ENCODE assay signal across 8 mouse cellular contexts in the genomic region with DNA sequence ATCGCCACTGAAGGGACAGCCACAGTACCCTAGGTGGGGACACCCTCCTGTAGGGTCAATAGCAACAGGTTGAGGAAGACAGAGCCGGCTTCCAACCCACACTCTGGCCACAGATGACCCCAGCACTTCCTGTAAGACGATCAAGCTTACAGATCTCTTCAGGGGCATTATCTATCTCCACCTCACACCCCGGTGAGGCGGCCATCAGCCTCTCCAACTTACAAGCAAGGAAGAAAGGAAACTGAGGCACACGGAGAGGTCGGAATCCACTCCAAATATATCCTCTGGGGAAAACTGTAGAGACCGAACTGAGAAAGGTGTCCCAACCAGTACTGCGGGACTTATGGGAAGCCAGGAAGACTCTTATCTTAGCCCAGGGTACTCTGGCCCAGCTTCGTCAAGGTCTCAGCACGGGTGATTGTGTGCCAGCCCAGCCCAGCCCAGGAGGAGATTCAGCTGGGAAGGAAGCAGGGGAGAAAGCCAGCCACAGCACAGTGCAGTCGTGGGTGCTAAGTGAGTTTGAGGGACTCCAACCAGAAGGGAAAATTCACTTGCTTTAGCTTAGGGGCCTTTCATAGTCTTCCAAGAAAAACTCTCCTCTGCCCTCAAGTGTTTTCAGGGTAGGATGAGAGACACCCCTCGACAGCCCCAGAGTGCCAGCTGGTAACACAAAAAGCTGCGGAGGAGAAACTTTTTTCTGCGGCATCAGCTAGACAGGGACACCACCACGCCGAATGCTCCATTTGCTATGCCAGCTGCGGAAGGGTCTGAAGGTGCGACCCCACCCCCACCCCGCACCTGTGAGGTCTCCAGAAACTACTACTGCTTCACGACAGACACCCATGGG. TPM values are rescaled to one million over a fixed set of nuclear protein-coding genes. Genes with fewer than 3 reads are reported as not detected.
DNase-seq lines count a peak whose midpoint lies in the region; ATAC-seq and TF ChIP-seq lines count a peak whose summit lies in the region.

No protein-coding gene starts in this region.

- H3K4me1 ChIP-seq in intestine, embryonic 16.5 days (ENCODE audit: control insufficient read depth, insufficient read depth, low read length), result peaks cover 65% of the 10 kb centered on the region
- peaks cover 68% of the 10 kb centered on the region for H3K4me1 ChIP-seq in olfactory bulb, adult 2 months (ENCODE audit: control insufficient read depth, insufficient read depth, low read length)

- no peak for TF ChIP-seq POLR2A in olfactory bulb, adult 2 months (IDR thresholded peaks at IDR 0.05; ENCODE audit: insufficient read depth, low read depth, low read length)

- H3K27me3 ChIP-seq in intestine, embryonic 16.5 days (replicated peaks; ENCODE audit: control insufficient read depth, insufficient read depth, low read length), result no peaks in the 10 kb centered on the region

- peak overlapping the region; percentile 93 for H3K4me2 ChIP-seq in intestine, embryonic 16.5 days (ENCODE audit: low read depth, low read length)

- ATAC-seq in intestine, embryonic 16.5 days, result no peak

- 7% methylated on average over 21 of the region's 21 CpGs for WGBS in intestine, embryonic 16.5 days
- 12% methylated on average over 21 of the region's 21 CpGs for whole genome bisulfite sequencing in olfactory bulb, adult 2 months

- peak overlapping the region; percentile 83 for H3K4me3 ChIP-seq in intestine, embryonic 16.5 days (ENCODE audit: low read length)
- peak overlapping the region; percentile 87 for H3K4me3 ChIP-seq in olfactory bulb, adult 2 months (ENCODE audit: insufficient read depth, low read depth, low read length)

- H3K27ac ChIP-seq in intestine, embryonic 16.5 days (ENCODE audit: low read length), result peak overlapping the region; percentile 65
- H3K27ac ChIP-seq in olfactory bulb, adult 2 months (ENCODE audit: insufficient read depth, low read depth, low read length), result no peak overlapping the region

- H3K9ac ChIP-seq in intestine, embryonic 16.5 days (ENCODE audit: low read depth, low read length), result peak overlapping the region; percentile 90

- H3K9me3 ChIP-seq in intestine, embryonic 16.5 days (ENCODE audit: control insufficient read depth, low read length), result no peaks in the 10 kb centered on the region

- peak; percentile 66 for DNase-seq in cerebellum, adult 11-12 months
- no peak for DNase-seq in cerebellum, postnatal 14 days
- DNase-seq in retina, postnatal 1 day, result peak; percentile 35
- DNase-seq in retina, embryonic 14.5 days (ENCODE audit: low spot score), result no peak
- DNase-seq in layer of hippocampus, adult 18-20 months (ENCODE audit: low spot score in 2 of 2), result no peak
- DNase-seq in spleen, adult 12 weeks (ENCODE audit: low spot score), result no peak

- no peak for TF ChIP-seq CTCF in olfactory bulb, adult 2 months (IDR thresholded peaks at IDR 0.05; ENCODE audit: insufficient read depth, low read depth, low read length)

- H3K36me3 ChIP-seq in intestine, embryonic 16.5 days (ENCODE audit: control insufficient read depth, insufficient read depth, low read length), result peaks cover 3% of the 10 kb centered on the region; the same call in 1 of the 2 replicates

RNA-seq across cellular contexts. Expression of gene Ccdc85c, which starts 1.5 kb away (rescaled TPM):
- 4.8 and 7.1 TPM in 2 replicates for polyA plus RNA-seq in intestine, embryonic 16.5 days (2015; fragmentation: Nextera tagmentation; extraction: Ambion mirVana)
- polyA plus RNA-seq in olfactory bulb, adult 2 months (2012; ENCODE audit: insufficient read depth, insufficient read length, low replicate concordance, missing spikeins), result not detected in 2 replicates
- 10 to 100 TPM; 66.1 to 72.5 TPM for total RNA-seq in layer of hippocampus, adult 18-20 months (2021)

RNA-seq across cellular contexts. Expression of gene Hhipl1, which starts 32.4 kb away (rescaled TPM):
- polyA plus RNA-seq in intestine, embryonic 16.5 days (2015; fragmentation: Nextera tagmentation; extraction: Ambion mirVana), result 0.43 and 0.53 TPM in 2 replicates
- not detected in 2 replicates for polyA plus RNA-seq in olfactory bulb, adult 2 months (2012; ENCODE audit: insufficient read depth, insufficient read length, low replicate concordance, missing spikeins)
- total RNA-seq in layer of hippocampus, adult 18-20 months (2021), result 1 to 10 TPM; 6.1 to 6.4 TPM

Comparison
In these comparisons a context has a peak if more than half of its experiments do, and no peak if none do; other contexts are left out.
1. DNase-seq: peak in cerebellum, adult 11-12 months (single experiment) and retina, postnatal 1 day (single experiment); none in cerebellum, postnatal 14 days (0 of 2), retina, embryonic 14.5 days (single experiment), layer of hippocampus, adult 18-20 months (0 of 2) and spleen, adult 12 weeks (single experiment).